10 mouse cellular contexts compared by ENCODE assay signal in genomic region chr7:80653077-80653476, GRCm38 (mm10). TPM values are rescaled to one million over a fixed set of nuclear protein-coding genes. Genes with fewer than 3 reads are reported as not detected.
DNase-seq lines count a peak whose midpoint lies in the region; ATAC-seq lines count a peak whose summit lies in the region.
"Had no signal": no experiment of that assay in that cellular context is flagged by ENCODE, and none has a peak within 500 bp of the region (broad histone marks: within the 10 kb centered on the region; RNA-seq: fewer than 3 reads in every experiment).

No protein-coding gene starts in this region.

- no peak for ATAC-seq in lung, embryonic 16.5 days (ENCODE audit: low read depth)
- no peak for ATAC-seq in forebrain, embryonic 15.5 days (replicated peaks)
- ATAC-seq in midbrain, embryonic 16.5 days = 0 out of 2 replicates have a peak, but pooled peaks have one; percentile 9
- ATAC-seq in kidney, embryonic 15.5 days (replicated peaks; ENCODE audit: low FRiP score) = no peak
- ATAC-seq: intestine, embryonic 16.5 days had no signal

- no peak overlapping the region for H3K4me2 ChIP-seq in lung, embryonic 16.5 days (ENCODE audit: low read depth, low read length)
- H3K4me2 ChIP-seq in forebrain, embryonic 15.5 days (replicated peaks) = no peak overlapping the region
- no peak overlapping the region for H3K4me2 ChIP-seq in midbrain, embryonic 16.5 days (ENCODE audit: low read length)
- no peak overlapping the region for H3K4me2 ChIP-seq in kidney, embryonic 15.5 days

- H3K27me3 ChIP-seq in lung, embryonic 16.5 days (ENCODE audit: control insufficient read depth, insufficient read depth, low read depth, low read length) = no peaks in the 10 kb centered on the region
- H3K27me3 ChIP-seq in forebrain, embryonic 15.5 days = no peaks in the 10 kb centered on the region
- no peaks in the 10 kb centered on the region for H3K27me3 ChIP-seq in midbrain, embryonic 16.5 days (ENCODE audit: control insufficient read depth, insufficient read depth, low read depth, low read length)
- H3K27me3 ChIP-seq in kidney, embryonic 15.5 days = no peaks in the 10 kb centered on the region

- no peaks in the 10 kb centered on the region for H3K9me3 ChIP-seq in lung, embryonic 16.5 days (ENCODE audit: control insufficient read depth, low read length)
- no peaks in the 10 kb centered on the region for H3K9me3 ChIP-seq in forebrain, embryonic 15.5 days
- H3K9me3 ChIP-seq in midbrain, embryonic 16.5 days (replicated peaks; ENCODE audit: control insufficient read depth, low read length, poor library complexity, severe bottlenecking) = no peaks in the 10 kb centered on the region
- no peaks in the 10 kb centered on the region for H3K9me3 ChIP-seq in kidney, embryonic 15.5 days (replicated peaks)

- no peaks in the 10 kb centered on the region for H3K36me3 ChIP-seq in lung, embryonic 16.5 days (ENCODE audit: control insufficient read depth, insufficient read depth, low read length)
- H3K36me3 ChIP-seq in forebrain, embryonic 15.5 days = no peaks in the 10 kb centered on the region
- no peaks in the 10 kb centered on the region for H3K36me3 ChIP-seq in midbrain, embryonic 16.5 days (ENCODE audit: control insufficient read depth, insufficient read depth, low read length)
- no peaks in the 10 kb centered on the region; the same call in 1 of the 2 replicates for H3K36me3 ChIP-seq in kidney, embryonic 15.5 days

- H3K9ac ChIP-seq in lung, embryonic 16.5 days (ENCODE audit: low read length) = no peak overlapping the region
- H3K9ac ChIP-seq in forebrain, embryonic 15.5 days (replicated peaks) = no peak overlapping the region
- H3K9ac ChIP-seq in midbrain, embryonic 16.5 days (ENCODE audit: low read depth, low read length) = no peak overlapping the region
- no peak overlapping the region for H3K9ac ChIP-seq in kidney, embryonic 15.5 days

- H3K27ac ChIP-seq in lung, embryonic 16.5 days (ENCODE audit: low read length) = peak overlapping the region; percentile 33; the same call in 1 of the 2 replicates
- peak overlapping the region; percentile 80 for H3K27ac ChIP-seq in forebrain, embryonic 15.5 days (replicated peaks)
- H3K27ac ChIP-seq in midbrain, embryonic 16.5 days (ENCODE audit: low read length) = peak overlapping the region; percentile 51; the same call in 1 of the 2 replicates
- H3K27ac ChIP-seq in kidney, embryonic 15.5 days = no peak overlapping the region

- H3K4me1 ChIP-seq in lung, embryonic 16.5 days (replicated peaks; ENCODE audit: control insufficient read depth, insufficient read depth, low read length) = peaks cover 33% of the 10 kb centered on the region
- H3K4me1 ChIP-seq in forebrain, embryonic 15.5 days = peaks cover 57% of the 10 kb centered on the region
- peaks cover 21% of the 10 kb centered on the region for H3K4me1 ChIP-seq in midbrain, embryonic 16.5 days (ENCODE audit: control insufficient read depth, insufficient read depth, low read length)
- peaks cover 20% of the 10 kb centered on the region for H3K4me1 ChIP-seq in kidney, embryonic 15.5 days

- peak; percentile 22 for DNase-seq in cerebellum, adult 9-11 months
- no peak for DNase-seq in cerebellum, adult 11 months
- DNase-seq in lung, postnatal 36 days = no peak
- DNase-seq in cerebellum, postnatal 4 days (ENCODE audit: low spot score in 2 of 2) = no peak
- DNase-seq: lung, adult 18-20 months had no signal

- H3K4me3 ChIP-seq in lung, embryonic 16.5 days (ENCODE audit: low read length) = no peak overlapping the region
- no peak overlapping the region for H3K4me3 ChIP-seq in forebrain, embryonic 15.5 days
- no peak overlapping the region for H3K4me3 ChIP-seq in midbrain, embryonic 16.5 days (ENCODE audit: low read depth, low read length)
- H3K4me3 ChIP-seq in kidney, embryonic 15.5 days (replicated peaks) = no peak overlapping the region

- WGBS in lung, embryonic 16.5 days = 70% methylated on average over 10 of the region's 10 CpGs
- WGBS in forebrain, embryonic 15.5 days = 31% methylated on average over 10 of the region's 10 CpGs
- WGBS in midbrain, embryonic 16.5 days = 36% methylated on average over 10 of the region's 10 CpGs
- WGBS in kidney, embryonic 15.5 days = 75% methylated on average over 10 of the region's 10 CpGs

RNA-seq across cellular contexts. Expression of gene Crtc3, which starts 35.6 kb away (rescaled TPM):
- polyA plus RNA-seq in lung, embryonic 16.5 days (2015; fragmentation: Nextera tagmentation; extraction: Ambion mirVana) = 18.6 and 20.8 TPM in 2 replicates
- 17.0 and 20.9 TPM in 2 replicates for polyA plus RNA-seq in forebrain, embryonic 15.5 days (2015; fragmentation: Nextera tagmentation; extraction: Ambion mirVana)
- polyA plus RNA-seq in midbrain, embryonic 16.5 days (2015; fragmentation: Nextera tagmentation; extraction: Ambion mirVana) = 12.7 and 13.7 TPM in 2 replicates
- 20.6 and 21.9 TPM in 2 replicates for polyA plus RNA-seq in kidney, embryonic 15.5 days (2015; fragmentation: Nextera tagmentation; extraction: Ambion mirVana)
